Comparison of ENCODE assay signal across 9 mouse cellular contexts in the genomic region with DNA sequence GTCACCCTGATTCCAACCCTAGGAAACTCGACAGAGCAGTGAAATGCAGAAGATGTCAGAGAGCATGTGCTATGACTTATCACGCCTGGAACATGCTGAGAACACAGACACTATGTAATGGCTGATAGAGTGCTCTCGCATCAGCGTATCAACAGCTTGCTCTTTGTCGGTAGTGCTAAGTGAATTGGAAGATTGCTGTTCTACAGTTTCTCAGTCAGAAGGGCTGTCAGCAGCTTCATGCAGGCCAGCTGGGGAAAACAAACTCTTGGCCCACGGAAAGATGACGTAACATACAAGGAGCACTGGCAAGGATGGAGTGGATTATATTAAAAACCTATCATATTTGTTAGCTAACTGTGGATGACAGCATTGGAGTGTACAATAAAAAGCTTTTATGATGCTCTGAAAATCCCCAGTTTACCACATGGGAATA.
DNase-seq lines count a peak whose midpoint lies in the region; ATAC-seq and TF ChIP-seq lines count a peak whose summit lies in the region.
"Had no signal": no experiment of that assay in that cellular context is flagged by ENCODE, and none has a peak within 500 bp of the region (broad histone marks: within the 10 kb centered on the region; RNA-seq: fewer than 3 reads in every experiment).

No protein-coding gene starts in this region.

- no peak overlapping the region for H3K9ac ChIP-seq in hindbrain, embryonic 15.5 days
- no peak overlapping the region for H3K9ac ChIP-seq in limb, embryonic 14.5 days (ENCODE audit: low read depth, low read length, severe bottlenecking)

- H3K36me3 ChIP-seq in hindbrain, embryonic 15.5 days = no peaks in the 10 kb centered on the region
- no peaks in the 10 kb centered on the region for H3K36me3 ChIP-seq in limb, embryonic 14.5 days (ENCODE audit: control insufficient read depth, insufficient read depth, low read length)

- peak overlapping the region; percentile 46 for H3K4me2 ChIP-seq in hindbrain, embryonic 15.5 days
- no peak overlapping the region for H3K4me2 ChIP-seq in limb, embryonic 14.5 days (replicated peaks; ENCODE audit: low read depth, low read length, severe bottlenecking)

- H3K4me3 ChIP-seq in hindbrain, embryonic 15.5 days = no peak overlapping the region
- no peak overlapping the region for H3K4me3 ChIP-seq in limb, embryonic 14.5 days (replicated peaks; ENCODE audit: low read length)

- DNase-seq in cerebellum, adult 18-20 months = no peak
- peak; percentile 4 for DNase-seq in urinary bladder, postnatal 14 days (ENCODE audit: low spot score)
- DNase-seq in urinary bladder, adult 2 months (ENCODE audit: low spot score) = no peak
- DNase-seq in limb, embryonic 14.5 days (ENCODE audit: low spot score) = peak; percentile 78
- DNase-seq in right cerebral cortex, postnatal 14 days = peak; percentile 10
- no peak for DNase-seq in adrenal gland, adult 18-20 months (ENCODE audit: low spot score in 2 of 2)

- no peaks in the 10 kb centered on the region for H3K27me3 ChIP-seq in hindbrain, embryonic 15.5 days
- no peaks in the 10 kb centered on the region for H3K27me3 ChIP-seq in limb, embryonic 14.5 days (ENCODE audit: control insufficient read depth, insufficient read depth, low read length)

- no peak for TF ChIP-seq POLR2A in limb, embryonic 14.5 days (IDR thresholded peaks at IDR 0.05; ENCODE audit: borderline replicate concordance, extremely low read depth, insufficient read depth, insufficient read length)

- H3K4me1 ChIP-seq in hindbrain, embryonic 15.5 days (replicated peaks) = peaks cover 17% of the 10 kb centered on the region; the same call in 1 of the 2 replicates
- peaks cover 4% of the 10 kb centered on the region; the same call in 1 of the 2 replicates for H3K4me1 ChIP-seq in limb, embryonic 14.5 days (ENCODE audit: control insufficient read depth, insufficient read depth, low read length)

- H3K27ac ChIP-seq in hindbrain, embryonic 15.5 days (replicated peaks) = peak overlapping the region; percentile 23; the same call in 1 of the 2 replicates
- no peak overlapping the region for H3K27ac ChIP-seq in limb, embryonic 14.5 days (replicated peaks; ENCODE audit: low read depth, low read length)
- H3K27ac ChIP-seq: macrophage had no signal

- 36% methylated on average over 7 of the region's 7 CpGs for WGBS in hindbrain, embryonic 15.5 days
- 43% methylated on average over 7 of the region's 7 CpGs for WGBS in limb, embryonic 14.5 days

- peak; percentile 31; the same call in 1 of the 2 replicates for ATAC-seq in cerebellum, adult (ENCODE audit: insufficient number of reproducible peaks, low FRiP score, low TSS enrichment)
- peak; percentile 89 for ATAC-seq in hindbrain, embryonic 15.5 days (ENCODE audit: low FRiP score, low read depth)
- ATAC-seq in limb, embryonic 14.5 days (ENCODE audit: low FRiP score, low read depth) = peak; percentile 76

- H3K9me3 ChIP-seq in hindbrain, embryonic 15.5 days = no peaks in the 10 kb centered on the region
- no peaks in the 10 kb centered on the region for H3K9me3 ChIP-seq in limb, embryonic 14.5 days (ENCODE audit: control insufficient read depth, low read length)

Comparison
In these comparisons a context has a peak if more than half of its experiments do, and no peak if none do; other contexts are left out.
1. DNase-seq: peak in urinary bladder, postnatal 14 days (single experiment), limb, embryonic 14.5 days (single experiment) and right cerebral cortex, postnatal 14 days (single experiment); none in cerebellum, adult 18-20 months (0 of 2), urinary bladder, adult 2 months (single experiment) and adrenal gland, adult 18-20 months (0 of 2).
2. ATAC-seq: peak in every context shown above with its lines; median percentile 89 in hindbrain, embryonic 15.5 days; 76 in limb, embryonic 14.5 days; 31 in cerebellum, adult.